Mouse (Mus musculus) olfactory bulb, adult 2 months (tissue): ENCODE measurements around the gene Mmgt2. TPM values are rescaled to one million over a fixed set of nuclear protein-coding genes. Genes with fewer than 3 reads are reported as not detected.
A peak's percentile ranks its signal among the peaks of the same experiment; 100 is the strongest.

Source experiments
- H3K27ac ChIP-seq: fragments of 200-500 bp; 2 replicates; pipeline ENCODE4 v1.5.1; 2012; ENCODE audit warnings: low read depth, low read length; ENCODE audit not compliant: insufficient read depth
- H3K4me1 ChIP-seq: fragments of 200-500 bp; 2 replicates; pipeline ENCODE4 v1.6.1; 2012; ENCODE audit warnings: low read length; ENCODE audit not compliant: control insufficient read depth, insufficient read depth
- H3K4me3 ChIP-seq: fragments of 200-500 bp; 2 replicates; pipeline ENCODE4 v1.5.1; 2012; ENCODE audit warnings: mild to moderate bottlenecking, low read depth, low read length, moderate library complexity; ENCODE audit not compliant: insufficient read depth
- CTCF ChIP-seq: fragments of 200-500 bp; IDR thresholded peaks from 2 replicates; pipeline ENCODE4 v1.5.1; 2012; ENCODE audit warnings: low read depth, mild to moderate bottlenecking, low read length, moderate library complexity; ENCODE audit not compliant: insufficient read depth
- POLR2A ChIP-seq: fragments of 200-500 bp; IDR thresholded peaks from 2 replicates; pipeline ENCODE4 v1.6.1; 2012; ENCODE audit warnings: mild to moderate bottlenecking, low read depth, low read length, moderate library complexity; ENCODE audit not compliant: insufficient read depth
- WGBS: fragments of 180-500 bp; shearing (Covaris S2); methylation state at CpG from one replicate; pipeline ENCODE4 v1.1.7; 2018; 5-methylcytosine and 5-hydroxymethylcytosine counted together
- polyA plus RNA-seq: library from polyadenylated mRNA; stranded (reverse); fragments of >200 nt; gene quantifications from 2 replicates; pipeline ENCODE4 v1.2.4, GENCODE M21; 2012; ENCODE audit warnings: low replicate concordance; ENCODE audit not compliant: missing spikeins, insufficient read depth, insufficient read length

Gene Mmgt2
- polyA plus RNA-seq, 1 experiment, result not detected

GRCm38 (mm10) chr11:62606299-62607169, 41.9 kb upstream of the Mmgt2 start:
- H3K4me3 ChIP-seq, result no peak overlapping the region
- WGBS, result 43% methylated on average over 10 of the region's 10 CpGs

GRCm38 (mm10) chr11:62607170-62607951, 41.1 kb upstream of the Mmgt2 start:
- Histone ChIP-seq H3K4me1 (peaks cover 17% of the 10 kb centered on the region), H3K4me3 (no peak overlapping the region), H3K27ac (no peak overlapping the region)
- TF ChIP-seq POLR2A (no peak), CTCF (no peak)
- 35% methylated on average over 10 of the region's 10 CpGs for WGBS

More at GRCm38 (mm10) chr11:62606299-62607169, 41.9 kb upstream of the Mmgt2 start:
- Histone ChIP-seq H3K27ac (0 out of 2 replicates have a peak overlapping the region, but pooled peaks have one; percentile 12), H3K4me1 (peaks cover 17% of the 10 kb centered on the region)
- no peak for TF ChIP-seq POLR2A
- TF ChIP-seq CTCF, result no peak

DNA sequence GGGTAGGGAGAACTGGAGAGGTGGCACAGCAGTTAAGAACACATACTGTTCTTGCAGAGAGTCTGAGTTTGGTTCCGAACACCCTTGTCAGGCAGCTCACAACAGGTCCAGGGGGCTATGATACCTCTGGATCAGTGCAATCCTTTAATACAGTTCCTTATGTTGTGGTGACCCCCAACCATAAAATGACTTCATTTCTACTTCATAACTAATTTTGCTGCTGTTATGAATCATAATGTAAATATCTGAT, 40.6 kb upstream of the Mmgt2 start:
- no peak overlapping the region for H3K27ac ChIP-seq
- peaks cover 21% of the 10 kb centered on the region for H3K4me1 ChIP-seq
- H3K4me3 ChIP-seq, result no peak overlapping the region
- no peak for TF ChIP-seq POLR2A
- TF ChIP-seq CTCF, result no peak
- 78% methylated on average over 1 of the region's 1 CpGs for WGBS

GRCm38 (mm10) chr11:62608826-62609675, 39.4 kb upstream of the Mmgt2 start:
- Histone ChIP-seq H3K27ac (no peak overlapping the region), H3K4me1 (peaks cover 23% of the 10 kb centered on the region), H3K4me3 (no peak overlapping the region)
- 88% methylated on average over 10 of the region's 10 CpGs for WGBS
- no peak for TF ChIP-seq POLR2A
- no peak for TF ChIP-seq CTCF

DNA sequence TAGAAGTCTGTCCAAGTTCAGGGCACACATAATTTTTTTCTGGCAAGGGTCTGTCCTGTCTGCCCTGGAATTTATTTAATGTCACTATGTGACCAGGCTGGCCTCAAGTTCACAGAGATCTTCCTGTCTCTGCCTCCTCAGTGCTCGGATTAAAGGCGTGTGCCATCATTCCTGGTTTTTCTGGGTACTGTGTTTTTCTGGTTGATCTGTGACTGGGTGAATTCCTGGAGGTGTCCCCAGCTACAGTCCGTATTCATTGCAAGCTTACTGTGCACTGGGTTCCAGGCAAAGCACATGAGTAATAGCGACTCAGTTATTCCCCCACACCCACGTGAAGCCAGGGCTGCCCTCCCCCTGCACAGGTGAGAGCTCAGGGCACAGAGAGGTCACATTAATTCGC, 38.2 kb upstream of the Mmgt2 start:
- WGBS, result 81% methylated on average over 6 of the region's 6 CpGs
- H3K4me3 ChIP-seq, result no peak overlapping the region
- TF ChIP-seq CTCF (no peak), POLR2A (no peak)
- H3K4me1 ChIP-seq, result peaks cover 31% of the 10 kb centered on the region
- no peak overlapping the region for H3K27ac ChIP-seq

- Histone ChIP-seq H3K4me1 (peaks cover 17% of the 10 kb centered on the region), H3K4me3 (no peak overlapping the region), H3K27ac (no peak overlapping the region)
- WGBS, result 43% methylated on average over 10 of the region's 10 CpGs
- TF ChIP-seq POLR2A, result no peak
- no peak for TF ChIP-seq CTCF
Observed at GRCm38 (mm10) chr11:62612604-62613003, 35.9 kb upstream of the Mmgt2 start.

GRCm38 (mm10) chr11:62613657-62614365, 34.7 kb upstream of the Mmgt2 start:
- 7% methylated on average over 19 of the region's 19 CpGs for WGBS

DNA sequence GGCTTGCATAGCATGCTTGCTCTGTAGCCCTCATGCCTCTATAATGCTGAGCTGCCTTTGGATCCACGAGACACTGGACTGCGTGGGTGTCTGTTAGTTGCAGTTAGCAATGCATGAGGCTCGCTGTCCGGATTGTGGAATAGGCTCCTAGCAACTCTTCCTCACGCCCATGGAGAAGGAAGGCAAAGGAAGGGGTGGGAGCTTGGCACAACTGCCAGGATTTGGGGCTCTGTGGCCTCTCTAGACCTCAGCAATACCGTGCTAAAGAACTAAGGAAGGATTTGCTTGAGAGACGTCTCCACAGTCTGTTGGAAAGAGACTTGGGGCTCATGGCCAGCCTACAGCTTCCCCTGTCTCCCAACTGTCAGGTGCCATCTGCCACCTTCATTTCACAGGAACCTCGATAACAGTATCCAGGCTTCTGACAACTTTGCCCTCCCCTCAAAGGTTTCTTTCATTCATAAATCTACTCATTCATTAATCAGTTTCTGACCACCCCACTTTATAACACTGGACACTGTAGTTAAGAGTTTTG, 33.5 kb upstream of the Mmgt2 start:
- WGBS, result 59% methylated on average over 8 of the region's 8 CpGs

More at GRCm38 (mm10) chr11:62613657-62614365, 34.7 kb upstream of the Mmgt2 start:
- peaks cover 17% of the 10 kb centered on the region for H3K4me1 ChIP-seq
- peak overlapping the region; percentile 27 for H3K4me3 ChIP-seq
- TF ChIP-seq POLR2A (no peak), CTCF (peak; percentile 99)
- H3K27ac ChIP-seq, result peak overlapping the region; percentile 83

More for the DNA sequence above, 33.5 kb upstream of the Mmgt2 start:
- H3K27ac ChIP-seq, result peak overlapping the region; percentile 83; the same call in 1 of the 2 replicates
- peaks cover 17% of the 10 kb centered on the region for H3K4me1 ChIP-seq
- H3K4me3 ChIP-seq, result no peak overlapping the region
- no peak for TF ChIP-seq POLR2A
- no peak for TF ChIP-seq CTCF
